Mouse (Mus musculus) brain, embryonic 18.5 days (tissue): ENCODE results near the gene Olfr446.

ENCODE experiments used
- DNase-seq: peaks from one replicate; pipeline ENCODE4 v3.0.0-alpha.2; 2012; ENCODE audit warnings: low read depth, low spot score

Gene Olfr446

DNA sequence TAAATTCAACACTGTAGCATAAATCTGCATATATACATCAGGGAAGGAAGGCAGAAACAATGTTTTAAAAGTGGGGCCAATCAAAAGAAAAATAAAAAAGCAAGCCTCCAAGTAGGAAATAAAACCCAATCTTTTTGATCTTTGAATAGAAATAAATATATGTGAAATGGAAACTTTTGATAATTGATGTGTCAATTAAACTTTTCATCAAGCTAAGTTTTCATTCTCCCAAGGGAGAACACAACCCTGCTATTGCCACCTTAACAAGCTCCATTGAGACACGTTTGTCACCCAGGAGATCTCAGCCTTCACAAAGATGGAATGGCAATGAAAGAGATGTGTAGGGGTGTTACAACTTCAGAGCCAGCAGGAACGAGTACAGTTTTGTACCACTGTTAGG is at the start of gene Olfr446:
TSS of gene Olfr446 (plus strand) at position 301 of the 400 bp plus-strand sequence.
- no peak for DNase-seq

DNA sequence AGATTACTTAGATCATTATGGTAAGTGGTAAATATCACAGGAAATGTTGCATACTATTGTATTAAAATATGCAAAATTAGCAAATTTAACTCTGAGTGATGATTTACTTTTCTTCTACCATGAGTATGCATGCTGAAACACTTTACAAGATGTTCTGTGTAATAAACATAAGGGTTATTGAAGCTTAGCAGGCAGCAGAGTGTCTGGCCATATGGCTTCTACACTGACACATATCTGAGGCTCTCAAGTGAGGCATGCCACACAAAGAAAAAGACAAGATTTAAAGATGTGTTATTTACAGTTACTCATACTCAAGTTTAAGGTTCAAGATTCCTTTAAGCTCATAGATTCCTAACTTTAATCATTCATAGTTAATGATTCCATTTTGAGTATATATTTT is 44.9 kb upstream of the Olfr446 start:
- no peak for DNase-seq

DNA sequence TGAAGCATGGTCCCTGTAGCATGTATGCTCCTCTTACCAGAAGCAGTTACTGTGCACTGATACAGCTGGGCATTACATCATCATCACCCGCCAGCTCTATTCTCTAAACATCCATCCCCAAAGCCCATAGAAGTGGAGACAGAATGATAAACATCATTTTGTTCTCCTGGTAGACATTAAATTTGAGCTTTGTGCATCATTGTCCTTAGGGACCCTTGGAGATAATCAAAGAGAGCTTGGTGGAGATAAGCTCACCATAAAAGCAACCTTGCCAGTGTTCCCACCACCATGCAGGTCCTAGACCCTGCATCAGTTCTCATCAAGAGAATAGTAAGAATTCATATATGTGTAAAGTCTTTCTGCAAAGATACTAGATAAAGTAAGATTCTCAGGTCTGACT is 31.0 kb upstream of the Olfr446 start, which contains the start of gene Olfr448:
TSS of gene Olfr448 (plus strand) at position 301 of the 400 bp plus-strand sequence.
- DNase-seq: no peak

DNA sequence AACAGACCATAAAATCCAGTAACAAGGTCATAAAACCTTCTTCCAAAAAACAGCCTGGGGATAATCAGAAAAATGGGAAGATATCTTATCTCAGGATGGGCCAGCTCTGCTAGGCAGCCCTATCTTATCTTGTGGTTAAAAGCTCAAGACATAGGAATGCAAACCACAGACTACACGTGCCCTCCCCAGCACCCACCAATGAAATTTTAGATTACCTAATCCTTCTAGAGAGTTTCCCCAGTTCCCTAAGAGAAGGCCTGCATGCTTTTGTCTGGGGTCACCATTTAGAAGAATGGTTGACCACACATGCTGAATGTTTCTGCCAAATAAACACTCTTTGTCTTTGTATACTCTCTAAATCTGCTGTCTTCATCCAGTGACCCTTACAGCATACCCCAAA is 20.8 kb upstream of the Olfr446 start:
- DNase-seq: no peak

DNA sequence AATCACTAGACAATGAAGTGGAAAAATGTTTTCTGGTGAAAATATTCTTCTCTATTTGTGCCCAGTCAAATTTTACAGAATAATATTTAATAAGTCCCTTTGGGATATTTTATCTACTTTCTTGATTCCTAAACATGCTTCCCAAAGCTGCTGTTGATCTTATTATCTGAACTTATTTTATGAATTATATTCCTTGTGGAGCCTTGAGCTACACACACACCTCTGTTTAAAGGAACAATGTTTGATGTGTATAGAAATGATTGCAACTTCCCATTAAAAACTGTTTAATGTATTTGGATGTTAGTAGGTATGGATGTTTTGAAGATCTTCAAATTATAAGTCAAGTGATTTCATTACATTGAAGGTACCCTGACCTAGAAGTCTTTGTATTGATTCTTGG is 12.6 kb upstream of the Olfr446 start, which contains the start of gene Olfr447:
TSS of gene Olfr447 (plus strand) at position 301 of the 400 bp plus-strand sequence.
- DNase-seq: no peak

DNA sequence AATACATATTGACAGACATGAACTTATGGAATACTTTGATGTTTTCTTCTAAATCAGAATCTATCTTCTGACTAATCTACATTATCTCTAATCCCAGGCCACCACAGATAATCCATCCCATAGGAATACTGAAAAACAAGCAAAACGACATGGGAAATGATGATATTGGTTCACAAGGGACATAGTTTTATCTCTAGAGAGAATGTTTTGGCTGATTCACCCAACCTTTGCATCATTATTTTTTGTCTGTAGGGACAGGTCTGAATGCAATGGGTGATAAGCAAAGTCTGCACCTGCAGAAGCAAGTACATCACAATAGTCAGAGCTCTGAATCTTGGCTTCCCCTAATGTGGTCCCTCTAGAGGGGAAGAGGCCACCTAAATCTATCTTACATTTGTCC is 27.6 kb downstream of the Olfr446 start, which contains the start of gene Olfr444:
TSS of gene Olfr444 (plus strand) at position 301 of the 400 bp plus-strand sequence.
- no peak for DNase-seq

DNA sequence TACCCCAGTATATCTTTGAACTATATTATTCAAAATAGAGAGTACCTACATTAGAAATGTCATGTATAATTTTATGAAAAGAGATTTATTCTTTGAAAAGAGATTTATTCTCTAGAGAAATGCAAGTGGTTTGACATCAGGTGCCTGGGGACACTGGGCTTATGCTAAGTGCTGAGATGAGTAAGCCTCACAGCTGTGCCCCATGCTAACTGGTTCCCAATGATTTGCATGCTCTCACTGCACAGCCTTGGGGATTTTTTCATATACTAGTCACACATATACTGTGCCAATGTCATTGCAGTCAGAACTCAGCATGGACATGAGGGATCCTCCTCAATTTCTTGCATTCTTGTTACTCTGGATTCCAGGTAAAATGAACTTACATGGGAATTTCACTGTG is 59.2 kb downstream of the Olfr446 start:
- DNase-seq: no peak
